Mouse (Mus musculus) frontal cortex, postnatal 36 days (tissue): ENCODE results near the gene Tspan7.
A peak's percentile ranks its signal among the peaks of the same experiment; 100 is the strongest.

Experiments
- DNase-seq, 2 experiments: peaks; one replicate each; pipeline ENCODE4 v3.0.0; 2022; ENCODE audit warnings: low spot score in 2 of 2

Gene Tspan7

GRCm38 (mm10) chrX:10484872-10485569, at the start of gene Tspan7:
Gene Tspan7, plus strand, starts transcription at chrX:10485158.
- DNase-seq, result peak; percentile 33 to 54

GRCm38 (mm10) chrX:10449323-10449980, 35.5 kb upstream of the Tspan7 start:
- DNase-seq, result peak; percentile 33 to 62

- peak in 1 of 2 experiments; percentile 61 for DNase-seq
Observed at GRCm38 (mm10) chrX:10450143-10451060, 34.6 kb upstream of the Tspan7 start.

GRCm38 (mm10) chrX:10453798-10454197, 31.2 kb upstream of the Tspan7 start:
- no peak for DNase-seq

- no peak for DNase-seq
Observed at GRCm38 (mm10) chrX:10457256-10457655, 27.7 kb upstream of the Tspan7 start.

GRCm38 (mm10) chrX:10477088-10477487, 7.9 kb upstream of the Tspan7 start:
- DNase-seq, result no peak

GRCm38 (mm10) chrX:10479031-10479886, 5.7 kb upstream of the Tspan7 start:
- no peak for DNase-seq

- DNase-seq, result no peak
Observed at GRCm38 (mm10) chrX:10479943-10480342, 5.0 kb upstream of the Tspan7 start.

GRCm38 (mm10) chrX:10485664-10486211, 780 bp downstream of the Tspan7 start:
- DNase-seq, result peak; percentile 69 to 70

GRCm38 (mm10) chrX:10498580-10498979, 13.6 kb downstream of the Tspan7 start:
- DNase-seq, result no peak

- DNase-seq, result no peak
Observed at GRCm38 (mm10) chrX:10502616-10503015, 17.7 kb downstream of the Tspan7 start.

GRCm38 (mm10) chrX:10514417-10514816, 29.5 kb downstream of the Tspan7 start:
- DNase-seq, result no peak

GRCm38 (mm10) chrX:10514971-10515370, 30.0 kb downstream of the Tspan7 start:
- no peak for DNase-seq

GRCm38 (mm10) chrX:10516448-10516847, 31.5 kb downstream of the Tspan7 start:
- DNase-seq, result no peak

- no peak for DNase-seq
Observed at GRCm38 (mm10) chrX:10516925-10517324, 32.0 kb downstream of the Tspan7 start.

- no peak for DNase-seq
Observed at GRCm38 (mm10) chrX:10517756-10518155, 32.8 kb downstream of the Tspan7 start.

GRCm38 (mm10) chrX:10518510-10518909, 33.6 kb downstream of the Tspan7 start:
- DNase-seq, result no peak

- no peak for DNase-seq
Observed at GRCm38 (mm10) chrX:10535450-10535849, 50.5 kb downstream of the Tspan7 start.

GRCm38 (mm10) chrX:10539009-10539408, 54.1 kb downstream of the Tspan7 start:
- DNase-seq, result no peak

GRCm38 (mm10) chrX:10539482-10540166, 54.7 kb downstream of the Tspan7 start:
- DNase-seq, result no peak
